Mouse (Mus musculus): ENCODE results near the gene Chrdl2.
"Not testable (repeated sequence)": the region's sequence is repeated elsewhere in the genome, so short reads cannot be mapped to it uniquely, and the experiment has no call there.

Chrdl2 gene

GRCm38 (mm10) chr7:100036050-100036449 lies 30.1 kb downstream of the Chrdl2 start:
- DNase-seq (ENCODE audit: low read depth) = no peak

- no peak for DNase-seq (ENCODE audit: low read depth)
Observed at GRCm38 (mm10) chr7:100036495-100036894, 30.5 kb downstream of the Chrdl2 start.

DNA sequence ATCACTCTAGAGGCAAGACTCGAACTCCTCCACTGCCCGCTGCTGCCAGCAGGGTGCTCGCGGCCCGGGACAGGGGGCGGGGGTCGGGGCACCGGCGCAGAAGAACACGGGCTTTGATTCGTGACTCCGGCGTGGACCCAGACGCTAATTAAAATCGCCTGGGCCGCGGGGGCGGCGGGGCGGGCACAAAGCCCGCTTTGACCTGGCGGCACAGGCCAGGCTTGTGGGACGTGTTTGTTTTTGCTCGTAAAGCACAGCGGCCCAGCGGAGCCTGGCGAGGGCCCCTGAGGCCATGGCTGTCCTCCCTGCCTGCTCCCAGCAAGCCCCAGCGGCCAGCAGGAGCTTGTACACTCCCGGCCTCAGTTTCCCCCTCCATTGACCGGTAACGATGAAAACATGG lies 36.1 kb downstream of the Chrdl2 start:
- no peak for DNase-seq (ENCODE audit: low read depth)

DNA sequence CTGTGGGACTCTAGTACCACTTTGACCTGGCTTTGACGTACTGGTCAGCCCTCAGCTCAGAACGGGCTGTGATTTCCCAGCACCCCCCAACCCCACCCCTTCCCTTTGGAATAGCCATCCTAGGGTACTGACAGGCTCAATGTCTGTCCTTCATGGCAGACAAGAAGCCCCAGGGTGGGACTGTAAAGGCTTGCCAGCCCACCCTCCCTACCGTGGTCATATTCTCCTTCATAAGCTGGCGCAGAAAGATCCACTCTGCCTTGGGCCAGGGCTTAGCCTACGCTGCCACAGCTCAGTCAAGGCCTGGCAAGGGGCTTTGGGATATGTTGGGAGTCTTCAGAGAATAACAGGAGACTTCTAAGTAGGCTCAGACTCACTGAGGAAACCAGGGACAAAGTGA lies 37.1 kb downstream of the Chrdl2 start:
- DNase-seq (ENCODE audit: low read depth) = no peak

GRCm38 (mm10) chr7:100043605-100044031 lies 37.6 kb downstream of the Chrdl2 start:
- no peak for DNase-seq (ENCODE audit: low read depth)

DNA sequence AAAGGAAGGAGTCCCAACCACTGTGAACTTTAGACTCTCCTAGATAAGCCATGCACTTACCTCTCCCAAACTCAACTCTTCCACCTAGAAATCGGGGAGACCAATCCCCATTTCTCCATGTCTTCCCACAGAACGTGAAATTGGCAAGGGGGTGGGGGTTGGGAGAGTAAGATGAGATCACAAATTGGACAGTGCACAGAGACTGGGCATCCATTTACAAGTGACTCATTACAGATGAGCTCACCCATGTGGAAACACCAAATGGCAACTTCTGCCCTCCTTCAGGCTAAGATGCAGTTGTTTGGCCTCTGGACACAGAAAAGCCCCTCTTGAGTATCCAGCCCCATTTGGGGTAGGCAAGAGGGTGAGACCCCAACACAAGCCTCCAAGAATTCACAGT lies 40.5 kb downstream of the Chrdl2 start:
- no peak for DNase-seq (ENCODE audit: low read depth)

- no peak for DNase-seq (ENCODE audit: low read depth)
Observed at GRCm38 (mm10) chr7:100051904-100052303, 45.9 kb downstream of the Chrdl2 start.

DNA sequence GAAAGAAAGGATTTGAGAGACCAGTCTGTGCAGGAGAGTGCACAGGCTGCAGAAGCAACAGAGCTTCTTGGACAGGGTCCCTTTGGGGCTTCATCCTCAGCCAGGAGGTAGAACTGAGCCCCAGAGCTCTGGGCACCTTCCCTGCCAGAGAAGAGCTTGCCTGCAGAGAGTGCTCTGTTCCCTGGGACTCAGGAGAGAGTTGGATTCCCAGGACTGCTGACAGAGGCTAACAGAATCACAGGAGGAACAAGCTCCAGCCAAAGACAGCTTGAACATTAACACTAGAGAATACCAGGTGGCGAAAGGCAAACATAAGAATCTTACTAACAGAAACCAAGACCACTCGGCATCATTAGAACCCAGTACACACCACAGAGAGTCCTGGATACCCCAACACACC lies 47.0 kb downstream of the Chrdl2 start:
- not testable (repeated sequence) for DNase-seq (ENCODE audit: low read depth)

GRCm38 (mm10) chr7:100073959-100074358 lies 68.0 kb downstream of the Chrdl2 start:
- no peak for DNase-seq (ENCODE audit: low read depth)

DNA sequence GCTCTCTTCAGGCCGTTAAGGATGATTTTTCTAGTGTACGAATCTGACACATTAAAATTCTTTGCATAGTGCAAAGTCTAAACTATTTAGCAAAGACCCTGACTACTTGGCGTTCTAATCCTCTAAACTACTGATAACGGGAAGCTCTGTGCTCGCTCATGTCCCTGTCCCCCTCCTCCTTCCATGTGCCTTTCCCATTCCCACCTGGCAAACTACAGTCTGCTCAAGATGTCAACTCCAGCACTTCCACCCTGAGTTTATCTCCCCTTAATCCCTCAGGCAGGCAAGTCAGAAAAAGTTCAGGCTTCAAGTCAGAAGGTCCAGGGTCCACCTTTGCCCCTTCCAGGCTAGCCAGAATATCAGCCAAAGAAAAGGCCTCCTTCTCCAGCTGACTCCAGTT lies 70.3 kb downstream of the Chrdl2 start:
- DNase-seq (ENCODE audit: low read depth) = no peak

DNA sequence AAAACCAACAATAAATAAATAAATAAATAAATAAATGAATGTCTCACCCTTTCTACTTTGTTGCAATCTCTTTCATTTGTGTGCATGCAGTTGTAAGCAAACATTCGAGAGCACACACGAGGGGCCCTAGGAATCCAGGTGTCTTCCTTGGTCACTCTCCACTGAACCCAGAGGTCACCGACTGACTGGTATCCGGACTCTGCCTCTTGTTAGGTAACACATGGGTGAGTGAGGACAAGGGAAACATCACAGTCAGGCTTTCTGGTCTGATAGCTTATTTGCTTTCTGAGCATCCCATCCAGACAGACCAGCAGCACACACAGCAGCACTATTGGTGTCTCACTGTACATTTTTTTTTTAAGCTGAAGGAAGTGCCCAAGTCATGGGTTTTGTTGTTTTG lies 71.1 kb downstream of the Chrdl2 start:
- DNase-seq (ENCODE audit: low read depth) = no peak

DNA sequence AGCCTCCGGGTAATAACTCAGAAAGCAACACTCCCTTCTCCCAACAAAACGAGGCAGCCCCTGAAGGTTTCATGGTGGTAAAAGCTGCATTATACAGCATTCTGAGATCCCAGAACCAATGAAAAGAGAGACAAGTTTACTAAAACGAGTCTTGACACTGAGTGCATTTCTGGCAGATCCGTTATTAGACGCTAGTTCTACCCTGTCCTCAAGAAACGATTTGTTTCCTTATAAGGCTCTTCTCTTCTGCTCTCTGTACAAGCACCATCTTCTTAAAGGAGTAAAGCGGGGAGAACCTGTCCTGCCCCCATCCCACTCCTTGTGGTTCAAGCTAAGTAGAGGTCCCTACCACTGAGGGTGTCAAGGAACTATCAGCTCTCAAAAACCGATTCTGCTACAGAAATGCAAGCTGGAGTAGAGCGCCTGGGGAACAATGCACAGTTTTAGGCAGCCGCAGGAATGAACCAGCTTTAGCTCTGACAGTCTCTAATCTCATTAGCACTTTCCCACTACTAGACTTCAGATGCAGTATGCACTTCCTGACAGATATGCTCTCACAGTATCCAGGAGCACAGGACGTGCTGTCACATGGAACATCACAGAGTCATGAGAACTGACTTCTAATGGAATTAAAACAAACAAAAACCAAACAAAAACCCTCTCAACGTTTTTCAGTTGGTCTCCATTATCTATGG lies 74.3 kb downstream of the Chrdl2 start:
- DNase-seq (ENCODE audit: low read depth) = no peak

DNA sequence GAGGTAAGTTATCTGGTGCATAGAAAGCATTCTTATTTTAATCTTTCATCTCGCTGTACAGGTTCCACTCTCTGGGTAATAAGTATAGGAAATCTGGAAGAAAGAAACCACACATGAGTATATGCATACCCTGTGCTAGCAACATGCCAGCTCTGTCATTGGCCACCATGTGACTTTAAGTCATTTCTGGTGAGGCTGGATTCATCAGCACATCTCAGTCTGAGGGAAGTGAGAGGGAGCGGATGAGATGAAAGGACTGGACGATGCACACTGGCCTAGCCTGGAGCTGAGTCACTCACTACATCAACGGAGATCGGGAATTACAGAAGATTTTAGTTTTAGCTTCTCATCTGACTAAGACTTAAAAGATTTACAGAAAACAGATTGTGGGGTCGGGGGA lies 76.9 kb downstream of the Chrdl2 start:
- DNase-seq (ENCODE audit: low read depth) = no peak

- DNase-seq (ENCODE audit: low read depth) = no peak
Observed at GRCm38 (mm10) chr7:100083812-100084211, 77.8 kb downstream of the Chrdl2 start.

Measured in c-Kit-positive CD71-negative TER-119-negative erythroid progenitor cells, embryonic 14.5 days (primary cell).